Mouse (Mus musculus) lung, embryonic 15.5 days (tissue): ENCODE measurements at regions not wholly inside any gene's neighbourhood (a gene's known extent, or its start where the extent isn't known, plus 50 kb on each side); places are given as distances from the start of the nearest gene placed in this dataset.

Experiments used
- ATAC-seq: fragments of 200-750 bp; cut with Nextera tagmentation; 2 replicates; pipeline ENCODE4 v1.8.0; 2017; ENCODE audit warnings: moderate number of reproducible peaks, borderline replicate concordance; ENCODE audit not compliant: low FRiP score, low TSS enrichment; ENCODE audit errors: extremely low read depth
- H3K27ac ChIP-seq: fragments of 300-500 bp; sonication (generic); 2 replicates; pipeline ENCODE4 v1.5.1; 2015; ENCODE audit warnings: moderate library complexity, mild to moderate bottlenecking, inconsistent platforms
- H3K27me3 ChIP-seq: fragments of 300-500 bp; sonication (generic); 2 replicates; pipeline ENCODE4 v1.6.1; 2015; ENCODE audit warnings: inconsistent platforms
- H3K36me3 ChIP-seq: fragments of 300-500 bp; sonication (generic); 2 replicates; pipeline ENCODE4 v1.6.1; 2015; ENCODE audit warnings: inconsistent platforms
- H3K4me1 ChIP-seq: fragments of 300-500 bp; sonication (generic); 2 replicates; pipeline ENCODE4 v1.6.1; 2015; ENCODE audit warnings: inconsistent platforms
- H3K4me2 ChIP-seq: fragments of 300-500 bp; sonication (generic); 2 replicates; pipeline ENCODE4 v1.6.1; 2015; ENCODE audit warnings: inconsistent platforms, mild to moderate bottlenecking, moderate library complexity
- H3K4me3 ChIP-seq: fragments of 300-500 bp; sonication (generic); 2 replicates; pipeline ENCODE4 v1.5.1; 2015; ENCODE audit warnings: mild to moderate bottlenecking, inconsistent platforms
- H3K9ac ChIP-seq: fragments of 300-500 bp; sonication (generic); 2 replicates; pipeline ENCODE4 v1.6.1; 2015; ENCODE audit warnings: inconsistent platforms
- H3K9me3 ChIP-seq: fragments of 300-500 bp; sonication (generic); 2 replicates; pipeline ENCODE4 v1.6.1; 2016; ENCODE audit warnings: inconsistent platforms
- WGBS: fragments of 180-500 bp; shearing (Covaris S2); methylation state at CpG from one replicate; pipeline ENCODE4 v1.1.7; 2015; 5-methylcytosine and 5-hydroxymethylcytosine counted together

- Histone ChIP-seq H3K4me1 (peaks cover 11% of the 10 kb centered on the region; the same call in 1 of the 2 replicates), H3K27me3 (no peaks in the 10 kb centered on the region), H3K36me3 (no peaks in the 10 kb centered on the region), H3K9me3 (no peaks in the 10 kb centered on the region), H3K27ac (no peak overlapping the region), H3K9ac (no peak overlapping the region), H3K4me2 (no peak overlapping the region), H3K4me3 (no peak overlapping the region)
- no peak for ATAC-seq
- 52% methylated on average over 4 of the region's 4 CpGs for WGBS
These were observed 165.4 kb upstream of the Sesn3 start for GRCm38 (mm10) chr9:14109492-14109891.

- ATAC-seq: no peak
- Histone ChIP-seq H3K9me3 (no peaks in the 10 kb centered on the region), H3K9ac (no peak overlapping the region), H3K4me1 (peaks cover 8% of the 10 kb centered on the region; the same call in 1 of the 2 replicates), H3K36me3 (no peaks in the 10 kb centered on the region), H3K27me3 (no peaks in the 10 kb centered on the region), H3K27ac (no peak overlapping the region), H3K4me3 (no peak overlapping the region), H3K4me2 (no peak overlapping the region)
- 25% methylated on average over 2 of the region's 2 CpGs for WGBS
These were observed 163.2 kb upstream of the Sesn3 start for GRCm38 (mm10) chr9:14111713-14112112.

- no peaks in the 10 kb centered on the region for H3K27me3 ChIP-seq
- H3K9me3 ChIP-seq: no peaks in the 10 kb centered on the region
- 25% methylated on average over 3 of the region's 3 CpGs for WGBS
- ATAC-seq: no peak
- no peak overlapping the region for H3K4me2 ChIP-seq
- H3K4me3 ChIP-seq: no peak overlapping the region
- 0 out of 2 replicates have a peak, but pooled peaks cover 6% of the 10 kb centered on the region for H3K4me1 ChIP-seq
- no peak overlapping the region for H3K27ac ChIP-seq
- H3K9ac ChIP-seq: no peak overlapping the region
- H3K36me3 ChIP-seq: no peaks in the 10 kb centered on the region
These were observed 159.3 kb upstream of the Sesn3 start for GRCm38 (mm10) chr9:14115521-14115920.

- no peak overlapping the region for H3K4me3 ChIP-seq
- H3K9ac ChIP-seq: no peak overlapping the region
- WGBS: 65% methylated on average over 8 of the region's 8 CpGs
- no peak overlapping the region for H3K4me2 ChIP-seq
- no peak for ATAC-seq
- H3K27ac ChIP-seq: no peak overlapping the region
- H3K36me3 ChIP-seq: no peaks in the 10 kb centered on the region
- H3K27me3 ChIP-seq: no peaks in the 10 kb centered on the region
- H3K9me3 ChIP-seq: no peaks in the 10 kb centered on the region
- 0 out of 2 replicates have a peak, but pooled peaks cover 6% of the 10 kb centered on the region for H3K4me1 ChIP-seq
These were observed 158.6 kb upstream of the Sesn3 start for GRCm38 (mm10) chr9:14116097-14116840.

GRCm38 (mm10) chr9:14133372-14133771 is 141.5 kb upstream of the Sesn3 start:
- Histone ChIP-seq H3K9ac (no peak overlapping the region), H3K36me3 (no peaks in the 10 kb centered on the region), H3K4me2 (no peak overlapping the region), H3K27ac (no peak overlapping the region), H3K27me3 (no peaks in the 10 kb centered on the region), H3K9me3 (peaks cover 5% of the 10 kb centered on the region; the same call in 1 of the 2 replicates), H3K4me3 (no peak overlapping the region), H3K4me1 (0 out of 2 replicates have a peak, but pooled peaks cover 4% of the 10 kb centered on the region)
- ATAC-seq: no peak
- 53% methylated on average over 5 of the region's 5 CpGs for WGBS

- no peak overlapping the region for H3K4me3 ChIP-seq
- H3K27me3 ChIP-seq: no peaks in the 10 kb centered on the region
- no peak overlapping the region for H3K9ac ChIP-seq
- no peak overlapping the region for H3K4me2 ChIP-seq
- no peak overlapping the region for H3K27ac ChIP-seq
- H3K36me3 ChIP-seq: no peaks in the 10 kb centered on the region
- ATAC-seq: no peak
- WGBS: 51% methylated on average over 6 of the region's 6 CpGs
- peaks cover 5% of the 10 kb centered on the region; the same call in 1 of the 2 replicates for H3K9me3 ChIP-seq
- H3K4me1 ChIP-seq: 0 out of 2 replicates have a peak, but pooled peaks cover 4% of the 10 kb centered on the region
These were observed 139.9 kb upstream of the Sesn3 start for GRCm38 (mm10) chr9:14134894-14135450.

- H3K4me3 ChIP-seq: no peak overlapping the region
- no peak for ATAC-seq
- 93% methylated on average over 4 of the region's 4 CpGs for WGBS
- no peaks in the 10 kb centered on the region for H3K4me1 ChIP-seq
- no peaks in the 10 kb centered on the region for H3K9me3 ChIP-seq
- H3K4me2 ChIP-seq: no peak overlapping the region
- no peaks in the 10 kb centered on the region for H3K27me3 ChIP-seq
- no peak overlapping the region for H3K27ac ChIP-seq
- no peak overlapping the region for H3K9ac ChIP-seq
- no peaks in the 10 kb centered on the region for H3K36me3 ChIP-seq
These were observed 133.5 kb upstream of the Sesn3 start for GRCm38 (mm10) chr9:14141321-14141720.

GRCm38 (mm10) chr9:14143988-14144387 is 130.9 kb upstream of the Sesn3 start:
- Histone ChIP-seq H3K4me1 (no peaks in the 10 kb centered on the region), H3K9me3 (no peaks in the 10 kb centered on the region), H3K4me2 (no peak overlapping the region), H3K9ac (no peak overlapping the region), H3K27ac (no peak overlapping the region), H3K4me3 (no peak overlapping the region), H3K27me3 (no peaks in the 10 kb centered on the region), H3K36me3 (no peaks in the 10 kb centered on the region)
- ATAC-seq: no peak
- 39% methylated on average over 2 of the region's 2 CpGs for WGBS

- H3K9ac ChIP-seq: no peak overlapping the region
- H3K4me1 ChIP-seq: no peaks in the 10 kb centered on the region
- 70% methylated on average over 7 of the region's 7 CpGs for WGBS
- H3K9me3 ChIP-seq: no peaks in the 10 kb centered on the region
- no peak overlapping the region for H3K4me2 ChIP-seq
- H3K27me3 ChIP-seq: no peaks in the 10 kb centered on the region
- no peak overlapping the region for H3K4me3 ChIP-seq
- H3K27ac ChIP-seq: no peak overlapping the region
- no peaks in the 10 kb centered on the region for H3K36me3 ChIP-seq
- no peak for ATAC-seq
These were observed 127.8 kb upstream of the Sesn3 start for GRCm38 (mm10) chr9:14147088-14147487.

- H3K27me3 ChIP-seq: no peaks in the 10 kb centered on the region
- H3K9ac ChIP-seq: no peak overlapping the region
- WGBS: 56% methylated on average over 4 of the region's 4 CpGs
- H3K4me3 ChIP-seq: no peak overlapping the region
- no peaks in the 10 kb centered on the region for H3K4me1 ChIP-seq
- no peak overlapping the region for H3K27ac ChIP-seq
- ATAC-seq: no peak
- no peak overlapping the region for H3K4me2 ChIP-seq
- no peaks in the 10 kb centered on the region for H3K36me3 ChIP-seq
- H3K9me3 ChIP-seq: no peaks in the 10 kb centered on the region
These were observed 127.1 kb upstream of the Sesn3 start for GRCm38 (mm10) chr9:14147731-14148130.

- 87% methylated on average over 9 of the region's 9 CpGs for WGBS
These were observed 124.6 kb upstream of the Sesn3 start for GRCm38 (mm10) chr9:14150288-14150687.

GRCm38 (mm10) chr9:14156967-14157366 is 117.9 kb upstream of the Sesn3 start:
- H3K27ac ChIP-seq: peak overlapping the region; percentile 21; the same call in 1 of the 2 replicates
- 16% methylated on average over 1 of the region's 1 CpGs for WGBS
- no peak for ATAC-seq

More at GRCm38 (mm10) chr9:14150288-14150687, 124.6 kb upstream of the Sesn3 start:
- H3K27ac ChIP-seq: no peak overlapping the region
- H3K4me3 ChIP-seq: no peak overlapping the region
- no peaks in the 10 kb centered on the region for H3K36me3 ChIP-seq
- no peaks in the 10 kb centered on the region for H3K9me3 ChIP-seq
- H3K9ac ChIP-seq: no peak overlapping the region
- H3K4me2 ChIP-seq: no peak overlapping the region
- H3K4me1 ChIP-seq: no peaks in the 10 kb centered on the region
- H3K27me3 ChIP-seq: no peaks in the 10 kb centered on the region
- no peak for ATAC-seq

More at GRCm38 (mm10) chr9:14156967-14157366, 117.9 kb upstream of the Sesn3 start:
- peaks cover 18% of the 10 kb centered on the region; the same call in 1 of the 2 replicates for H3K4me1 ChIP-seq
- H3K9ac ChIP-seq: no peak overlapping the region
- no peaks in the 10 kb centered on the region for H3K27me3 ChIP-seq
- H3K9me3 ChIP-seq: no peaks in the 10 kb centered on the region
- no peak overlapping the region for H3K4me2 ChIP-seq
- no peak overlapping the region for H3K4me3 ChIP-seq
- no peaks in the 10 kb centered on the region for H3K36me3 ChIP-seq
